ENCODE assay signal across 9 mouse cellular contexts in the genomic region with DNA sequence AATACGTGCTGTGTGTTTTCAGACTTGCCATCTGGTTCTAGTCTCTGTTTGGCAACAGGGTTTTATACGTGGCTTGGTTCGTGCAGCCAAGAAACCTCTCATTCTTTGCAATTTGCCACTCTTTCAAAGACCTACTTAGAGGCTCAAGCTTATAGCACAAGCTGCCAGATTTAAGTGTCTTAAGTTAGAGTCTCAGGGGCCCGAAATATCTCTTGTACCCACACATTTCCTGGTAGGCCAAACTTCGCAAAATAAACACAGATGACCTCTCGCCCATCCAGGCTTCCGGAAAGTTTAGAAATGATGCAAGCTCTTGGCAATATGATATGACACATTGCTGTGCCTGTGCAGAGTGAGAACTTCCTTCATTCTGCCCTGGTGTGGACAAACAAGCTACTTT. TPM values are rescaled to one million over a fixed set of nuclear protein-coding genes. Genes with fewer than 3 reads are reported as not detected.
DNase-seq lines count a peak whose midpoint lies in the region; ATAC-seq lines count a peak whose summit lies in the region.
"Had no signal": no experiment of that assay in that cellular context is flagged by ENCODE, and none has a peak within 500 bp of the region (broad histone marks: within the 10 kb centered on the region; RNA-seq: fewer than 3 reads in every experiment).

No protein-coding gene starts in this region.

- H3K9me3 ChIP-seq in forebrain, embryonic 14.5 days (replicated peaks; ENCODE audit: control insufficient read depth, low read length) = no peaks in the 10 kb centered on the region
- no peaks in the 10 kb centered on the region for H3K9me3 ChIP-seq in forebrain, embryonic 12.5 days
- H3K9me3 ChIP-seq: embryonic facial prominence, embryonic 12.5 days had no signal

- 60% methylated on average over 7 of the region's 7 CpGs for WGBS in forebrain, embryonic 14.5 days
- 73% methylated on average over 7 of the region's 7 CpGs for WGBS in forebrain, embryonic 12.5 days
- 61% methylated on average over 7 of the region's 7 CpGs for WGBS in macrophage (ENCODE audit: missing documents)

- no peak overlapping the region for H3K9ac ChIP-seq in forebrain, embryonic 14.5 days (ENCODE audit: low read length)
- H3K9ac ChIP-seq in forebrain, embryonic 12.5 days = no peak overlapping the region
- H3K9ac ChIP-seq: embryonic facial prominence, embryonic 12.5 days had no signal

- H3K27me3 ChIP-seq in forebrain, embryonic 14.5 days (replicated peaks; ENCODE audit: control insufficient read depth, insufficient read depth, low read length) = no peaks in the 10 kb centered on the region
- no peaks in the 10 kb centered on the region for H3K27me3 ChIP-seq in forebrain, embryonic 12.5 days
- H3K27me3 ChIP-seq: embryonic facial prominence, embryonic 12.5 days had no signal

- no peak overlapping the region for H3K4me3 ChIP-seq in forebrain, embryonic 14.5 days (ENCODE audit: low read depth, low read length)
- H3K4me3 ChIP-seq in forebrain, embryonic 12.5 days (replicated peaks) = no peak overlapping the region
- no peak overlapping the region for H3K4me3 ChIP-seq in macrophage (ENCODE audit: inconsistent target)
- H3K4me3 ChIP-seq: embryonic facial prominence, embryonic 12.5 days had no signal

- H3K27ac ChIP-seq in forebrain, embryonic 14.5 days (ENCODE audit: low read depth, low read length) = no peak overlapping the region
- no peak overlapping the region for H3K27ac ChIP-seq in forebrain, embryonic 12.5 days
- peak overlapping the region; percentile 58 for H3K27ac ChIP-seq in macrophage
- H3K27ac ChIP-seq: embryonic facial prominence, embryonic 12.5 days had no signal

- peak; percentile 52; the same call in 1 of the 2 replicates for ATAC-seq in forebrain, embryonic 14.5 days
- ATAC-seq in forebrain, embryonic 12.5 days (ENCODE audit: low FRiP score) = no peak

- no peak overlapping the region for H3K4me2 ChIP-seq in forebrain, embryonic 14.5 days (ENCODE audit: low read length)
- no peak overlapping the region for H3K4me2 ChIP-seq in forebrain, embryonic 12.5 days
- H3K4me2 ChIP-seq: embryonic facial prominence, embryonic 12.5 days had no signal

- no peaks in the 10 kb centered on the region for H3K79me2 ChIP-seq in macrophage (ENCODE audit: inconsistent target)

- peaks cover 10% of the 10 kb centered on the region; the same call in 1 of the 2 replicates for H3K4me1 ChIP-seq in forebrain, embryonic 14.5 days (ENCODE audit: control insufficient read depth, insufficient read depth, low read length)
- no peaks in the 10 kb centered on the region for H3K4me1 ChIP-seq in forebrain, embryonic 12.5 days
- H3K4me1 ChIP-seq: embryonic facial prominence, embryonic 12.5 days had no signal

- DNase-seq in forebrain, embryonic 14.5 days (ENCODE audit: low spot score) = peak; percentile 74
- peak; percentile 32 for DNase-seq in ovary, adult 18-20 months (ENCODE audit: low spot score)
- DNase-seq in ovary, postnatal 14 days (ENCODE audit: low spot score) = no peak
- DNase-seq in heart, postnatal 10 days = peak; percentile 49 to 51
- DNase-seq in layer of hippocampus, adult 9-11 months = no peak
- DNase-seq in layer of hippocampus, adult 11-12 months (ENCODE audit: low spot score) = no peak

- intact Hi-C loops in heart, postnatal 10 days (cut with DNase I) = no loop called here

- no peaks in the 10 kb centered on the region for H3K36me3 ChIP-seq in forebrain, embryonic 14.5 days (ENCODE audit: control insufficient read depth, insufficient read depth, low read length)
- H3K36me3 ChIP-seq in forebrain, embryonic 12.5 days (replicated peaks) = no peaks in the 10 kb centered on the region
- H3K36me3 ChIP-seq in macrophage (ENCODE audit: inconsistent target) = no peaks in the 10 kb centered on the region
- H3K36me3 ChIP-seq: embryonic facial prominence, embryonic 12.5 days had no signal

RNA-seq across cellular contexts. Expression of a gene that starts 54.8 kb away (rescaled TPM):
- 4.7 and 6.9 TPM in 2 replicates for polyA plus RNA-seq in forebrain, embryonic 14.5 days (2014; fragmentation: Nextera tagmentation; extraction: Ambion mirVana)
- 10.6 and 13.2 TPM in 2 replicates for polyA plus RNA-seq in forebrain, embryonic 12.5 days (2016; fragmentation: Nextera tagmentation; extraction: Ambion mirVana)
- total RNA-seq in heart, postnatal 10 days (2021) = 10 to 100 TPM; 77.3 to 95.8 TPM
- 100 to 1,000 TPM in 3 of 26 experiments, 10 to 100 TPM in 23; 34.6 to 267 (median 55.6) TPM for total RNA-seq in macrophage (2018; cell fraction: chromatin; rRNA removed)
- total RNA-seq in macrophage (2018; cell fraction: cytosol; rRNA removed) = 10 to 100 TPM; 24.9 to 76.0 (median 41.2) TPM
- 100 to 1,000 TPM in 3 of 26 experiments, 10 to 100 TPM in 23; 39.7 to 251 (median 61.5) TPM for total RNA-seq in macrophage (2018; cell fraction: nucleus; rRNA removed)
- polyA plus RNA-seq in macrophage (2018) = 16.7 to 39.2 TPM (median 24.7 TPM) in 3 replicates

Comparison
In these comparisons a context has a peak if more than half of its experiments do, and no peak if none do; other contexts are left out.
1. DNase-seq: peak in forebrain, embryonic 14.5 days (single experiment), ovary, adult 18-20 months (single experiment) and heart, postnatal 10 days (2 of 2); none in ovary, postnatal 14 days (single experiment), layer of hippocampus, adult 9-11 months (single experiment) and layer of hippocampus, adult 11-12 months (single experiment).